Mouse (Mus musculus) ES-E14 (cell line): Measurements from ENCODE around the gene Serpinb13.

ENCODE experiments used
- CHD2 ChIP-seq: IDR thresholded peaks from 2 replicates; pipeline ENCODE4 v1.6.1; 2014; ENCODE audit warnings: mild to moderate bottlenecking, low read depth, low read length, inconsistent platforms
- HCFC1 ChIP-seq: IDR thresholded peaks from 2 replicates; pipeline ENCODE4 v1.6.1; 2012; ENCODE audit warnings: low read length, inconsistent platforms, borderline replicate concordance; ENCODE audit not compliant: insufficient read depth
- MAFK ChIP-seq: IDR thresholded peaks from 2 replicates; pipeline ENCODE4 v1.6.1; 2014; ENCODE audit warnings: mild to moderate bottlenecking, low read depth, low read length, inconsistent platforms; ENCODE audit not compliant: insufficient read depth
- ZC3H11A ChIP-seq: IDR thresholded peaks from 2 replicates; pipeline ENCODE4 v1.6.1; 2012; ENCODE audit warnings: low read depth, mild to moderate bottlenecking, inconsistent platforms, low read length, borderline replicate concordance
- ZNF384 ChIP-seq: IDR thresholded peaks from 2 replicates; pipeline ENCODE4 v1.6.1; 2012; ENCODE audit warnings: low read depth, low read length, inconsistent platforms

- no peak for TF ChIP-seq ZNF384
- TF ChIP-seq HCFC1 = no peak
- no peak for TF ChIP-seq CHD2
- TF ChIP-seq MAFK = no peak
- TF ChIP-seq ZC3H11A = no peak
Measured at GRCm38 (mm10) chr1:106931954-106932353, 48.8 kb upstream of the Serpinb13 start.
